Comparison of ENCODE assay signal across 13 mouse cellular contexts in the genomic region with DNA sequence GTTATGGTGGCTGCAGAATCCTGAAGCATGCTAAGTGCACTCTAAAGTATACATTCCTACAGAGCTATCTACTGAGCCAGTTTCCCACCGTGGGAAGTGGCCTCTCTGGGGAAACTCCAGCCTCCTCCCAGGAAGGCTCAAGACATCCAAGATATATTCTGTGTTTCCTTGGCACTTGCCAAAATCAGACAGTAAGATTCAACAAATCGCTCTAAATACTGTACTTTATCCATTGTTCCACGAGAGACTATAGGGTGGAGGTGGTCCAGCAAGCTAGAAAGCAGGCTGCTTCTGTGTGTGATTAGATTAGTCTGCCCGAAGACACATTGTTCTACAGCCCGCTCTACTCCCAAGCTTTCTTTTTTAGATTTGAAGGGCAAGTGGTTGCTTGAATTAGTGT.
DNase-seq lines count a peak whose midpoint lies in the region; ATAC-seq and TF ChIP-seq lines count a peak whose summit lies in the region.
"Had no signal": no experiment of that assay in that cellular context is flagged by ENCODE, and none has a peak within 500 bp of the region (broad histone marks: within the 10 kb centered on the region; RNA-seq: fewer than 3 reads in every experiment).

No protein-coding gene starts in this region.

- intact Hi-C loops in left cerebral cortex, adult 2 months (cut with DNase I) = no loop called here

- no peak overlapping the region for H3K4me3 ChIP-seq in heart, embryonic 14.5 days (ENCODE audit: control insufficient read depth in 1 of 2, insufficient read depth in 1 of 2, low read depth in 1 of 2, low read length in 2 of 2)
- no peak overlapping the region for H3K4me3 ChIP-seq in midbrain, embryonic 14.5 days (replicated peaks; ENCODE audit: low read depth, low read length)
- H3K4me3 ChIP-seq in midbrain, embryonic 10.5 days = no peak overlapping the region
- no peak overlapping the region for H3K4me3 ChIP-seq in intestine, embryonic 16.5 days (ENCODE audit: low read length)
- H3K4me3 ChIP-seq in stomach, embryonic 16.5 days (replicated peaks; ENCODE audit: low read length) = no peak overlapping the region
- no peak overlapping the region for H3K4me3 ChIP-seq in left cerebral cortex, adult 2 months
- H3K4me3 ChIP-seq: embryonic facial prominence, embryonic 13.5 days; hindbrain, embryonic 15.5 days; liver, embryonic 12.5 days had no signal

- WGBS in heart, embryonic 14.5 days = 24% methylated on average over 5 of the region's 5 CpGs
- 78% methylated on average over 5 of the region's 5 CpGs for WGBS in midbrain, embryonic 14.5 days
- 87% methylated on average over 5 of the region's 5 CpGs for WGBS in midbrain, embryonic 10.5 days
- 51% methylated on average over 5 of the region's 5 CpGs for WGBS in intestine, embryonic 16.5 days
- WGBS in stomach, embryonic 16.5 days = 25% methylated on average over 5 of the region's 5 CpGs

- H3K27ac ChIP-seq in heart, embryonic 14.5 days (replicated peaks in 1 of 2; ENCODE audit: control insufficient read depth in 1 of 2, insufficient read depth in 1 of 2, low read depth in 2 of 2, low read length in 2 of 2) = peak overlapping the region; percentile 73 to 75
- 0 out of 2 replicates have a peak overlapping the region, but pooled peaks have one; percentile 17 for H3K27ac ChIP-seq in midbrain, embryonic 14.5 days (replicated peaks; ENCODE audit: low read depth, low read length)
- no peak overlapping the region for H3K27ac ChIP-seq in midbrain, embryonic 10.5 days (replicated peaks)
- H3K27ac ChIP-seq in intestine, embryonic 16.5 days (ENCODE audit: low read length) = peak overlapping the region; percentile 70
- peak overlapping the region; percentile 84 for H3K27ac ChIP-seq in stomach, embryonic 16.5 days (ENCODE audit: low read length)
- no peak overlapping the region for H3K27ac ChIP-seq in left cerebral cortex, adult 2 months
- H3K27ac ChIP-seq: embryonic facial prominence, embryonic 13.5 days; hindbrain, embryonic 15.5 days; liver, embryonic 12.5 days had no signal

- peaks cover 2 to 13% of the 10 kb centered on the region in 2 experiments; a peak in 3 of 4 replicates for H3K4me1 ChIP-seq in heart, embryonic 14.5 days (ENCODE audit: control insufficient read depth in 2 of 2, insufficient read depth in 2 of 2, low read length in 2 of 2)
- 0 out of 2 replicates have a peak, but pooled peaks cover 6% of the 10 kb centered on the region for H3K4me1 ChIP-seq in midbrain, embryonic 14.5 days (ENCODE audit: control insufficient read depth, insufficient read depth, low read length)
- no peaks in the 10 kb centered on the region for H3K4me1 ChIP-seq in midbrain, embryonic 10.5 days
- H3K4me1 ChIP-seq in intestine, embryonic 16.5 days (ENCODE audit: control insufficient read depth, insufficient read depth, low read length) = peaks cover 8% of the 10 kb centered on the region; the same call in 1 of the 2 replicates
- H3K4me1 ChIP-seq in stomach, embryonic 16.5 days (ENCODE audit: control insufficient read depth, insufficient read depth, low read length) = peaks cover 4% of the 10 kb centered on the region
- H3K4me1 ChIP-seq: liver, embryonic 12.5 days had no signal

- H3K36me3 ChIP-seq in heart, embryonic 14.5 days (ENCODE audit: control insufficient read depth, insufficient read depth, low read length) = no peaks in the 10 kb centered on the region
- H3K36me3 ChIP-seq in midbrain, embryonic 14.5 days (ENCODE audit: control insufficient read depth, insufficient read depth, low read length) = no peaks in the 10 kb centered on the region
- H3K36me3 ChIP-seq in midbrain, embryonic 10.5 days = peaks cover 20% of the 10 kb centered on the region
- H3K36me3 ChIP-seq in intestine, embryonic 16.5 days (ENCODE audit: control insufficient read depth, insufficient read depth, low read length) = no peaks in the 10 kb centered on the region
- H3K36me3 ChIP-seq in stomach, embryonic 16.5 days (ENCODE audit: control insufficient read depth, insufficient read depth, low read length) = no peaks in the 10 kb centered on the region
- H3K36me3 ChIP-seq: hindbrain, embryonic 15.5 days; liver, embryonic 12.5 days had no signal

- no peak for DNase-seq in heart, adult 9 months (ENCODE audit: low spot score in 2 of 2)
- no peak for DNase-seq in midbrain, embryonic 14.5 days
- DNase-seq in midbrain, embryonic 10.5 days (ENCODE audit: low spot score) = no peak
- no peak for DNase-seq in left cerebral cortex, adult 2 months (ENCODE audit: extremely low spot score in 1 of 2, low spot score in 2 of 2)
- DNase-seq in layer of hippocampus, postnatal 14 days (ENCODE audit: low spot score in 2 of 2) = no peak
- DNase-seq: cerebellum, postnatal 10 days; thymus, adult 2 months had no signal

- H3K4me2 ChIP-seq in heart, embryonic 14.5 days (ENCODE audit: low read length) = peak overlapping the region; percentile 7; the same call in 1 of the 2 replicates
- H3K4me2 ChIP-seq in midbrain, embryonic 14.5 days (ENCODE audit: low read length) = no peak overlapping the region
- H3K4me2 ChIP-seq in intestine, embryonic 16.5 days (ENCODE audit: low read depth, low read length) = no peak overlapping the region
- peak overlapping the region; percentile 23 for H3K4me2 ChIP-seq in stomach, embryonic 16.5 days (ENCODE audit: low read depth, low read length)
- H3K4me2 ChIP-seq: embryonic facial prominence, embryonic 13.5 days; hindbrain, embryonic 15.5 days; liver, embryonic 12.5 days had no signal

- H3K27me3 ChIP-seq in heart, embryonic 14.5 days (ENCODE audit: control insufficient read depth, insufficient read depth, low read length) = no peaks in the 10 kb centered on the region
- no peaks in the 10 kb centered on the region for H3K27me3 ChIP-seq in midbrain, embryonic 14.5 days (ENCODE audit: control insufficient read depth, insufficient read depth, low read length)
- H3K27me3 ChIP-seq in midbrain, embryonic 10.5 days (ENCODE audit: low read depth, poor library complexity, severe bottlenecking) = no peaks in the 10 kb centered on the region
- H3K27me3 ChIP-seq in intestine, embryonic 16.5 days (replicated peaks; ENCODE audit: control insufficient read depth, insufficient read depth, low read length) = no peaks in the 10 kb centered on the region
- H3K27me3 ChIP-seq in stomach, embryonic 16.5 days (ENCODE audit: control insufficient read depth, insufficient read depth, low read length) = no peaks in the 10 kb centered on the region
- H3K27me3 ChIP-seq: embryonic facial prominence, embryonic 13.5 days; hindbrain, embryonic 15.5 days; liver, embryonic 12.5 days had no signal

- no peaks in the 10 kb centered on the region for H3K9me3 ChIP-seq in heart, embryonic 14.5 days (ENCODE audit: control insufficient read depth, low read length)
- no peaks in the 10 kb centered on the region for H3K9me3 ChIP-seq in midbrain, embryonic 14.5 days (ENCODE audit: control insufficient read depth, low read length)
- no peaks in the 10 kb centered on the region for H3K9me3 ChIP-seq in midbrain, embryonic 10.5 days (replicated peaks)
- no peaks in the 10 kb centered on the region for H3K9me3 ChIP-seq in intestine, embryonic 16.5 days (ENCODE audit: control insufficient read depth, low read length)
- no peaks in the 10 kb centered on the region for H3K9me3 ChIP-seq in stomach, embryonic 16.5 days (replicated peaks; ENCODE audit: control insufficient read depth, low read length)
- H3K9me3 ChIP-seq: embryonic facial prominence, embryonic 13.5 days; hindbrain, embryonic 15.5 days; liver, embryonic 12.5 days had no signal

- TF ChIP-seq CTCF in left cerebral cortex, adult 2 months (IDR thresholded peaks at IDR 0.05) = no peak

- no peak overlapping the region for H3K9ac ChIP-seq in heart, embryonic 14.5 days (ENCODE audit: low read length)
- H3K9ac ChIP-seq in midbrain, embryonic 14.5 days (replicated peaks; ENCODE audit: low read length) = no peak overlapping the region
- no peak overlapping the region for H3K9ac ChIP-seq in intestine, embryonic 16.5 days (ENCODE audit: low read depth, low read length)
- H3K9ac ChIP-seq in stomach, embryonic 16.5 days (ENCODE audit: low read length) = no peak overlapping the region
- H3K9ac ChIP-seq: embryonic facial prominence, embryonic 13.5 days; hindbrain, embryonic 15.5 days; liver, embryonic 12.5 days had no signal

- ATAC-seq in heart, embryonic 14.5 days (ENCODE audit: insufficient number of reproducible peaks, insufficient read depth, low FRiP score, low read depth) = peak; percentile 76
- no peak for ATAC-seq in midbrain, embryonic 14.5 days (ENCODE audit: low FRiP score, low TSS enrichment)
- no peak for ATAC-seq in intestine, embryonic 16.5 days
- peak; percentile 61 for ATAC-seq in stomach, embryonic 16.5 days (ENCODE audit: insufficient read depth, low FRiP score)
- ATAC-seq: liver, embryonic 12.5 days had no signal

Comparison
In these comparisons a context has a peak if more than half of its experiments do, and no peak if none do; other contexts are left out.
1. H3K27ac ChIP-seq: peak in heart, embryonic 14.5 days (2 of 2), midbrain, embryonic 14.5 days (single experiment), intestine, embryonic 16.5 days (single experiment) and stomach, embryonic 16.5 days (single experiment); none in midbrain, embryonic 10.5 days (single experiment) and left cerebral cortex, adult 2 months (single experiment).
2. ATAC-seq: peak in heart, embryonic 14.5 days (single experiment) and stomach, embryonic 16.5 days (single experiment); none in midbrain, embryonic 14.5 days (single experiment) and intestine, embryonic 16.5 days (single experiment).
3. H3K4me2 ChIP-seq: peak in heart, embryonic 14.5 days (single experiment) and stomach, embryonic 16.5 days (single experiment); none in midbrain, embryonic 14.5 days (single experiment) and intestine, embryonic 16.5 days (single experiment).